In genomic region chr10:57000892-57001722, GRCm38 (mm10) we compare ENCODE assay signal across 8 mouse cellular contexts.
A peak's percentile ranks its signal among the peaks of the same experiment; 100 is the strongest.
DNase-seq lines count a peak whose midpoint lies in the region; ATAC-seq lines count a peak whose summit lies in the region.

No protein-coding gene starts in this region.

- H3K4me3 ChIP-seq in forebrain, embryonic 14.5 days (ENCODE audit: low read depth, low read length) = no peak overlapping the region
- H3K4me3 ChIP-seq in lung, embryonic 16.5 days (ENCODE audit: low read length) = peak overlapping the region; percentile 21; the same call in 1 of the 2 replicates

- no peaks in the 10 kb centered on the region for H3K9me3 ChIP-seq in forebrain, embryonic 14.5 days (replicated peaks; ENCODE audit: control insufficient read depth, low read length)
- no peaks in the 10 kb centered on the region for H3K9me3 ChIP-seq in lung, embryonic 16.5 days (ENCODE audit: control insufficient read depth, low read length)

- H3K27ac ChIP-seq in forebrain, embryonic 14.5 days (ENCODE audit: low read depth, low read length) = no peak overlapping the region
- H3K27ac ChIP-seq in lung, embryonic 16.5 days (ENCODE audit: low read length) = no peak overlapping the region

- 19% methylated on average over 16 of the region's 16 CpGs for WGBS in forebrain, embryonic 14.5 days
- 24% methylated on average over 16 of the region's 16 CpGs for WGBS in lung, embryonic 16.5 days

- ATAC-seq in forebrain, embryonic 14.5 days = peak; percentile 89
- ATAC-seq in hematopoietic stem cell, adult 5-6 weeks (replicated peaks in 1 of 2; ENCODE audit: insufficient read depth in 1 of 2, low FRiP score in 2 of 2, low TSS enrichment in 1 of 2, low read depth in 1 of 2, poor library complexity in 2 of 2, severe bottlenecking in 2 of 2) = peak; percentile 96 to 97
- ATAC-seq in lung, embryonic 16.5 days (ENCODE audit: low read depth) = peak; percentile 70; the same call in 1 of the 2 replicates
- no peak for ATAC-seq in activated CD4-positive, CD25-positive, alpha-beta regulatory T cell, adult 4 months

- H3K9ac ChIP-seq in forebrain, embryonic 14.5 days (ENCODE audit: low read length) = no peak overlapping the region
- H3K9ac ChIP-seq in lung, embryonic 16.5 days (ENCODE audit: low read length) = no peak overlapping the region

- 0 out of 2 replicates have a peak overlapping the region, but pooled peaks have one; percentile 16 for H3K4me2 ChIP-seq in forebrain, embryonic 14.5 days (ENCODE audit: low read length)
- peak overlapping the region; percentile 47 for H3K4me2 ChIP-seq in lung, embryonic 16.5 days (ENCODE audit: low read depth, low read length)

- no peaks in the 10 kb centered on the region for H3K36me3 ChIP-seq in forebrain, embryonic 14.5 days (ENCODE audit: control insufficient read depth, insufficient read depth, low read length)
- no peaks in the 10 kb centered on the region for H3K36me3 ChIP-seq in lung, embryonic 16.5 days (ENCODE audit: control insufficient read depth, insufficient read depth, low read length)

- no peaks in the 10 kb centered on the region for H3K4me1 ChIP-seq in forebrain, embryonic 14.5 days (ENCODE audit: control insufficient read depth, insufficient read depth, low read length)
- no peaks in the 10 kb centered on the region for H3K4me1 ChIP-seq in lung, embryonic 16.5 days (replicated peaks; ENCODE audit: control insufficient read depth, insufficient read depth, low read length)

- no peaks in the 10 kb centered on the region for H3K27me3 ChIP-seq in forebrain, embryonic 14.5 days (replicated peaks; ENCODE audit: control insufficient read depth, insufficient read depth, low read length)
- no peaks in the 10 kb centered on the region for H3K27me3 ChIP-seq in lung, embryonic 16.5 days (ENCODE audit: control insufficient read depth, insufficient read depth, low read depth, low read length)

- peak; percentile 21 for DNase-seq in MN1 (ENCODE audit: low spot score)
- DNase-seq in c-Kit-positive CD71-positive TER-119-positive erythroid progenitor cells, embryonic 14.5 days (ENCODE audit: low spot score) = peak; percentile 15
- DNase-seq in forebrain, embryonic 14.5 days (ENCODE audit: low spot score) = peak; percentile 86
- peak; percentile 28 to 79 for DNase-seq in layer of hippocampus, adult 18-20 months (ENCODE audit: low spot score in 2 of 2)
- DNase-seq in ovary, postnatal 10 days (ENCODE audit: low spot score) = peak; percentile 10

Comparison
In these comparisons a context has a peak if more than half of its experiments do, and no peak if none do; other contexts are left out.
1. DNase-seq: peak in every context shown above with its lines; median percentile 86 in forebrain, embryonic 14.5 days; 54 in layer of hippocampus, adult 18-20 months; 21 in MN1; 15 in c-Kit-positive CD71-positive TER-119-positive erythroid progenitor cells, embryonic 14.5 days; 10 in ovary, postnatal 10 days.